Mouse (Mus musculus) kidney, adult 11 months (tissue): ENCODE results near the gene Tas2r104.

Experiments
- DNase-seq: peaks from one replicate; pipeline ENCODE4 v3.0.0; 2022

Tas2r104 gene

GRCm38 (mm10) chr6:131685644-131686043 lies at the start of gene Tas2r104:
Tas2r104 (minus strand) TSS chr6:131685744.
- no peak for DNase-seq

GRCm38 (mm10) chr6:131712803-131713202 lies 27.3 kb upstream of the Tas2r104 start:
- DNase-seq, result no peak

- no peak for DNase-seq
Measured at GRCm38 (mm10) chr6:131689963-131690362, 4.4 kb upstream of the Tas2r104 start, which contains the start of gene Tas2r114. Tas2r114 (minus strand) TSS chr6:131690063.

- no peak for DNase-seq
Measured at GRCm38 (mm10) chr6:131687395-131687794, 1.9 kb upstream of the Tas2r104 start, which contains the start of gene Tas2r105. Tas2r105 (minus strand) TSS chr6:131687495.

- DNase-seq, result no peak
Measured at GRCm38 (mm10) chr6:131678786-131679185, 6.8 kb downstream of the Tas2r104 start, which contains the start of gene Tas2r106. Tas2r106 (minus strand) TSS chr6:131678886.

- DNase-seq, result no peak
Measured at GRCm38 (mm10) chr6:131660049-131660448, 25.5 kb downstream of the Tas2r104 start, which contains the start of gene Tas2r107. Tas2r107 (minus strand) TSS chr6:131660149.
